Mouse (Mus musculus) stomach, embryonic 15.5 days (tissue): ENCODE results near the gene Pdp2. TPM values are rescaled to one million over a fixed set of nuclear protein-coding genes. Genes with fewer than 3 reads are reported as not detected.
"Not testable (repeated sequence)": the region's sequence is repeated elsewhere in the genome, so short reads cannot be mapped to it uniquely, and the experiment has no call there.

ENCODE experiments used
- ATAC-seq: fragments of 200-750 bp; cut with Nextera tagmentation; 2 replicates; pipeline ENCODE4 v1.8.0; 2017; ENCODE audit warnings: low read depth, moderate number of reproducible peaks, moderate TSS enrichment; ENCODE audit not compliant: insufficient read depth, low FRiP score
- H3K27ac ChIP-seq: fragments of 300-500 bp; sonication (generic); 2 replicates; pipeline ENCODE4 v1.5.1; 2015; ENCODE audit warnings: mild to moderate bottlenecking, inconsistent platforms
- H3K27me3 ChIP-seq: fragments of 300-500 bp; sonication (generic); replicated peaks from 2 replicates; pipeline ENCODE4 v1.6.1; 2015; ENCODE audit warnings: inconsistent platforms
- H3K36me3 ChIP-seq: fragments of 300-500 bp; sonication (generic); 2 replicates; pipeline ENCODE4 v1.6.1; 2015; ENCODE audit warnings: inconsistent platforms
- H3K4me1 ChIP-seq: fragments of 300-500 bp; sonication (generic); 2 replicates; pipeline ENCODE4 v1.6.1; 2015; ENCODE audit warnings: inconsistent platforms
- H3K4me2 ChIP-seq: fragments of 300-500 bp; sonication (generic); 2 replicates; pipeline ENCODE4 v1.6.1; 2015; ENCODE audit warnings: mild to moderate bottlenecking, inconsistent platforms
- H3K4me3 ChIP-seq: fragments of 300-500 bp; sonication (generic); replicated peaks from 2 replicates; pipeline ENCODE4 v1.5.1; 2015; ENCODE audit warnings: inconsistent platforms
- H3K9ac ChIP-seq: fragments of 300-500 bp; sonication (generic); 2 replicates; pipeline ENCODE4 v1.6.1; 2015; ENCODE audit warnings: inconsistent platforms
- H3K9me3 ChIP-seq: fragments of 300-500 bp; sonication (generic); 2 replicates; pipeline ENCODE4 v1.6.1; 2016; ENCODE audit warnings: inconsistent platforms
- WGBS: fragments of 180-500 bp; shearing (Covaris S2); methylation state at CpG from one replicate; pipeline ENCODE4 v1.1.7; 2015; 5-methylcytosine and 5-hydroxymethylcytosine counted together
- polyA plus RNA-seq: library from polyadenylated mRNA; unstranded; fragments of >200 nt; fragmentation: Nextera tagmentation; extraction: Ambion mirVana; gene quantifications from 2 replicates; pipeline ENCODE4 v1.2.1, GENCODE M21; 2015

Gene Pdp2
- polyA plus RNA-seq, 1 experiment from 2014 or later, result 11.8 TPM

GRCm38 (mm10) chr8:104576820-104577219, 14.4 kb upstream of the Pdp2 start:
- Histone ChIP-seq H3K4me2 (no peak overlapping the region), H3K27ac (no peak overlapping the region), H3K9ac (no peak overlapping the region), H3K36me3 (no peaks in the 10 kb centered on the region), H3K4me1 (no peaks in the 10 kb centered on the region), H3K9me3 (no peaks in the 10 kb centered on the region), H3K27me3 (no peaks in the 10 kb centered on the region), H3K4me3 (no peak overlapping the region)
- 76% methylated on average over 3 of the region's 3 CpGs for WGBS
- no peak for ATAC-seq

- ATAC-seq, H3K4me1 ChIP-seq, H3K27me3 ChIP-seq, H3K4me2 ChIP-seq, H3K36me3 ChIP-seq, H3K27ac ChIP-seq, H3K9me3 ChIP-seq, H3K4me3 ChIP-seq, H3K9ac ChIP-seq: not testable (repeated sequence)
- WGBS, result 77% methylated on average over 17 of the region's 17 CpGs
Measured at GRCm38 (mm10) chr8:104577606-104578005, 13.6 kb upstream of the Pdp2 start.

GRCm38 (mm10) chr8:104584522-104584921, 6.7 kb upstream of the Pdp2 start:
- Histone ChIP-seq H3K4me1 (no peaks in the 10 kb centered on the region), H3K4me3 (no peak overlapping the region), H3K27me3 (no peaks in the 10 kb centered on the region), H3K27ac (no peak overlapping the region), H3K4me2 (no peak overlapping the region), H3K36me3 (no peaks in the 10 kb centered on the region), H3K9me3 (no peaks in the 10 kb centered on the region), H3K9ac (no peak overlapping the region)
- WGBS, result 52% methylated on average over 1 of the region's 1 CpGs
- ATAC-seq, result no peak

- no peak overlapping the region for H3K9ac ChIP-seq
- H3K4me3 ChIP-seq, result no peak overlapping the region
- no peaks in the 10 kb centered on the region for H3K27me3 ChIP-seq
- H3K4me1 ChIP-seq, result 0 out of 2 replicates have a peak, but pooled peaks cover 10% of the 10 kb centered on the region
- H3K27ac ChIP-seq, result no peak overlapping the region
- H3K9me3 ChIP-seq, result no peaks in the 10 kb centered on the region
- no peak overlapping the region for H3K4me2 ChIP-seq
- H3K36me3 ChIP-seq, result peaks cover 12% of the 10 kb centered on the region
- whole genome bisulfite sequencing, result 87% methylated on average over 3 of the region's 3 CpGs
- no peak for ATAC-seq
Measured at GRCm38 (mm10) chr8:104590284-104590683, 967 bp upstream of the Pdp2 start.

- ATAC-seq, result no peak
- peak overlapping the region; percentile 71 for H3K4me2 ChIP-seq
- H3K27ac ChIP-seq, result peak overlapping the region; percentile 89
- H3K36me3 ChIP-seq, result peaks cover 12% of the 10 kb centered on the region
- 0 out of 2 replicates have a peak, but pooled peaks cover 10% of the 10 kb centered on the region for H3K4me1 ChIP-seq
- 2% methylated on average over 9 of the region's 9 CpGs for WGBS
- H3K9me3 ChIP-seq, result no peaks in the 10 kb centered on the region
- H3K27me3 ChIP-seq, result no peaks in the 10 kb centered on the region
- H3K4me3 ChIP-seq, result peak overlapping the region; percentile 70
- H3K9ac ChIP-seq, result peak overlapping the region; percentile 57; the same call in 1 of the 2 replicates
Measured at GRCm38 (mm10) chr8:104591856-104592255, 605 bp downstream of the Pdp2 start.

GRCm38 (mm10) chr8:104592566-104592965, 1.3 kb downstream of the Pdp2 start:
- Histone ChIP-seq H3K4me1 (0 out of 2 replicates have a peak, but pooled peaks cover 10% of the 10 kb centered on the region), H3K9me3 (no peaks in the 10 kb centered on the region), H3K27me3 (no peaks in the 10 kb centered on the region), H3K36me3 (peaks cover 12% of the 10 kb centered on the region), H3K4me2 (peak overlapping the region; percentile 71), H3K4me3 (peak overlapping the region; percentile 70; the same call in 1 of the 2 replicates), H3K9ac (no peak overlapping the region), H3K27ac (no peak overlapping the region)
- 63% methylated on average over 6 of the region's 6 CpGs for WGBS
- no peak for ATAC-seq

- peaks cover 12% of the 10 kb centered on the region for H3K36me3 ChIP-seq
- no peak for ATAC-seq
- H3K9me3 ChIP-seq, result no peaks in the 10 kb centered on the region
- no peak overlapping the region for H3K9ac ChIP-seq
- H3K4me1 ChIP-seq, result 0 out of 2 replicates have a peak, but pooled peaks cover 10% of the 10 kb centered on the region
- no peaks in the 10 kb centered on the region for H3K27me3 ChIP-seq
- no peak overlapping the region for H3K27ac ChIP-seq
- WGBS, result 94% methylated on average over 31 of the region's 31 CpGs
- H3K4me3 ChIP-seq, result no peak overlapping the region
- H3K4me2 ChIP-seq, result no peak overlapping the region
Measured at GRCm38 (mm10) chr8:104593536-104594325, 2.5 kb downstream of the Pdp2 start.

- H3K9ac ChIP-seq, result no peak overlapping the region
- H3K4me1 ChIP-seq, result 0 out of 2 replicates have a peak, but pooled peaks cover 10% of the 10 kb centered on the region
- H3K4me3 ChIP-seq, result no peak overlapping the region
- H3K36me3 ChIP-seq, result peaks cover 12% of the 10 kb centered on the region
- H3K27me3 ChIP-seq, result no peaks in the 10 kb centered on the region
- no peaks in the 10 kb centered on the region for H3K9me3 ChIP-seq
- no peak overlapping the region for H3K27ac ChIP-seq
- ATAC-seq, result no peak
- whole genome bisulfite sequencing, result 92% methylated on average over 19 of the region's 19 CpGs
- H3K4me2 ChIP-seq, result no peak overlapping the region
Measured at GRCm38 (mm10) chr8:104594611-104595362, 3.5 kb downstream of the Pdp2 start.

- H3K4me3 ChIP-seq, result no peak overlapping the region
- ATAC-seq, result no peak
- 79% methylated on average over 21 of the region's 21 CpGs for WGBS
- H3K4me1 ChIP-seq, result 0 out of 2 replicates have a peak, but pooled peaks cover 10% of the 10 kb centered on the region
- H3K9me3 ChIP-seq, result no peaks in the 10 kb centered on the region
- no peaks in the 10 kb centered on the region for H3K27me3 ChIP-seq
- no peak overlapping the region for H3K4me2 ChIP-seq
- H3K27ac ChIP-seq, result no peak overlapping the region
- peaks cover 12% of the 10 kb centered on the region for H3K36me3 ChIP-seq
- H3K9ac ChIP-seq, result no peak overlapping the region
Measured at GRCm38 (mm10) chr8:104595773-104596536, 4.7 kb downstream of the Pdp2 start.

GRCm38 (mm10) chr8:104597656-104598055, 6.4 kb downstream of the Pdp2 start:
- Histone ChIP-seq H3K4me2 (no peak overlapping the region), H3K36me3 (peaks cover 12% of the 10 kb centered on the region), H3K4me3 (no peak overlapping the region), H3K27ac (no peak overlapping the region), H3K27me3 (no peaks in the 10 kb centered on the region), H3K9ac (no peak overlapping the region), H3K9me3 (no peaks in the 10 kb centered on the region), H3K4me1 (peaks cover 10% of the 10 kb centered on the region)
- no peak for ATAC-seq
- 58% methylated on average over 6 of the region's 6 CpGs for WGBS

- Histone ChIP-seq H3K4me2 (no peak overlapping the region), H3K27me3 (no peaks in the 10 kb centered on the region), H3K27ac (no peak overlapping the region), H3K9ac (no peak overlapping the region), H3K4me3 (no peak overlapping the region), H3K4me1 (peaks cover 9% of the 10 kb centered on the region), H3K36me3 (peaks cover 12% of the 10 kb centered on the region), H3K9me3 (no peaks in the 10 kb centered on the region)
- 26% methylated on average over 6 of the region's 6 CpGs for WGBS
- no peak for ATAC-seq
Measured at GRCm38 (mm10) chr8:104598496-104598895, 7.2 kb downstream of the Pdp2 start.
